Mouse (Mus musculus) heart, embryonic 13.5 days (tissue): ENCODE results near the gene Syne1. TPM values are rescaled to one million over a fixed set of nuclear protein-coding genes. Genes with fewer than 3 reads are reported as not detected.

Source experiments
- ATAC-seq: fragments of 200-750 bp; cut with Nextera tagmentation; 2 replicates; pipeline ENCODE4 v1.8.0; 2017; ENCODE audit warnings: moderate TSS enrichment; ENCODE audit not compliant: insufficient number of reproducible peaks, low FRiP score, low TSS enrichment; ENCODE audit errors: extremely low read depth
- H3K27ac ChIP-seq: fragments of 300-500 bp; sonication (generic); replicated peaks from 2 replicates; pipeline ENCODE4 v1.5.1; 2015; ENCODE audit warnings: moderate library complexity, mild to moderate bottlenecking, inconsistent platforms
- H3K27me3 ChIP-seq: fragments of 300-500 bp; sonication (generic); replicated peaks from 2 replicates; pipeline ENCODE4 v1.6.1; 2015; ENCODE audit warnings: mild to moderate bottlenecking, inconsistent platforms
- H3K36me3 ChIP-seq: fragments of 300-500 bp; sonication (generic); 2 replicates; pipeline ENCODE4 v1.6.1; 2015; ENCODE audit warnings: mild to moderate bottlenecking, inconsistent platforms
- H3K4me1 ChIP-seq: fragments of 300-500 bp; sonication (generic); 2 replicates; pipeline ENCODE4 v1.6.1; 2015; ENCODE audit warnings: inconsistent platforms
- H3K4me2 ChIP-seq: fragments of 300-500 bp; sonication (generic); 2 replicates; pipeline ENCODE4 v1.6.1; 2015; ENCODE audit warnings: inconsistent platforms, mild to moderate bottlenecking, moderate library complexity
- H3K4me3 ChIP-seq: fragments of 300-500 bp; sonication (generic); 2 replicates; pipeline ENCODE4 v1.5.1; 2015; ENCODE audit warnings: moderate library complexity, mild to moderate bottlenecking, inconsistent platforms
- H3K9ac ChIP-seq: fragments of 300-500 bp; sonication (generic); 2 replicates; pipeline ENCODE4 v1.6.1; 2015; ENCODE audit warnings: inconsistent platforms, mild to moderate bottlenecking, moderate library complexity
- H3K9me3 ChIP-seq: fragments of 300-500 bp; sonication (generic); 2 replicates; pipeline ENCODE4 v1.6.1; 2016; ENCODE audit warnings: inconsistent platforms
- WGBS: fragments of 180-500 bp; shearing (Covaris S2); methylation state at CpG from one replicate; pipeline ENCODE4 v1.1.7; 2015; ENCODE audit warnings: mixed read lengths; 5-methylcytosine and 5-hydroxymethylcytosine counted together
- polyA plus RNA-seq: library from polyadenylated mRNA; unstranded; fragments of >200 nt; fragmentation: Nextera tagmentation; extraction: Ambion mirVana; gene quantifications from 2 replicates; pipeline ENCODE4 v1.2.1, GENCODE M21; 2015

Syne1 gene
- polyA plus RNA-seq, 1 experiment from 2014 or later, result 14.6 TPM

- no peaks in the 10 kb centered on the region for H3K9me3 ChIP-seq
- H3K9ac ChIP-seq, result no peak overlapping the region
- WGBS, result 58% methylated on average over 9 of the region's 9 CpGs
- peaks cover 30% of the 10 kb centered on the region for H3K36me3 ChIP-seq
- no peak overlapping the region for H3K4me2 ChIP-seq
- H3K27me3 ChIP-seq, result no peaks in the 10 kb centered on the region
- H3K4me3 ChIP-seq, result no peak overlapping the region
- H3K4me1 ChIP-seq, result peaks cover 22% of the 10 kb centered on the region
- no peak for ATAC-seq
- H3K27ac ChIP-seq, result no peak overlapping the region; the same call in 1 of the 2 replicates
Measured at GRCm38 (mm10) chr10:5177446-5178015, 373.8 kb downstream of the Syne1 start.

DNA sequence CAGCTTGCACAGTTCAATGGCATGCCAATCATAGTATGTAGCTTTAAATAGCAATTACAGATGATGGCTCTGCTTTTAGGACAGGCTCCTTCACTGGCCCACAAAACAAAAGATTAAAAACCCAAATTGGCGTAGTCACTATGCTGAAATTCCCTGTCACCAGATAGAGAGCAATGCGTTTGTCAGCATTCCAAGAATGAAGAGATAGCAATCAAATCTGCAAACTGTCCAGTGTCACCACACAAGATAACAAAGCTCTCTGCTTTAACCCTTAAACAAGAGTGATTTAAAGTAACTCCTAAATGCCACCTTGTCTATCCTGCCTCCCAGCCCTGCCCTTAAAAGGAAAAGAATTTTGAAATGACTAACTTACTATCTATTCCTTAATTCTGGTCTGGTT lies 374.9 kb downstream of the Syne1 start:
- no peaks in the 10 kb centered on the region for H3K27me3 ChIP-seq
- peaks cover 22% of the 10 kb centered on the region for H3K4me1 ChIP-seq
- ATAC-seq, result no peak
- H3K9me3 ChIP-seq, result no peaks in the 10 kb centered on the region
- peak overlapping the region; percentile 65 for H3K27ac ChIP-seq
- no peak overlapping the region for H3K9ac ChIP-seq
- H3K36me3 ChIP-seq, result peaks cover 30% of the 10 kb centered on the region
- H3K4me3 ChIP-seq, result no peak overlapping the region
- peak overlapping the region; percentile 33; the same call in 1 of the 2 replicates for H3K4me2 ChIP-seq
- 13% methylated on average over 2 of the region's 2 CpGs for WGBS

DNA sequence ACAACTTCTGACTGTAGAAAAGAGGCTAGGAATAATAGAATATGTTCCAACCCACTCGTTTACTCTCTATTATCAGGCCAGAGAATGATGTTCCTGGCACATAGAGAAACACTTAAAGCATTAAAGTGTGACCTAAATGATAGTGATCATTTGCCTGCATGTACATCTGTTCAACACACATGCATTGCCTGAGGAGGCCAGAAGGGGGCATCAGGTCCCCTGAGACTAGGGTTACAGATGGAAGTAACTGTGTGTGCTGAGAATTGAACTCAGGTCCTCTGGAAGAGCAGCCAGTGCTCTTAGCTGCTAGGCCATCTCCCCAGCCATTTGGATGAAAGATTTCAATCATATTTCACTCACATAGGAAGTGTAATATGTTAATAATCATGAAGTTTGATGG lies 380.9 kb downstream of the Syne1 start:
- 60% methylated on average over 1 of the region's 1 CpGs for WGBS
- H3K27me3 ChIP-seq, result no peaks in the 10 kb centered on the region
- H3K27ac ChIP-seq, result no peak overlapping the region
- no peaks in the 10 kb centered on the region for H3K9me3 ChIP-seq
- ATAC-seq, result no peak
- no peak overlapping the region for H3K9ac ChIP-seq
- H3K36me3 ChIP-seq, result peaks cover 59% of the 10 kb centered on the region
- H3K4me3 ChIP-seq, result no peak overlapping the region
- H3K4me1 ChIP-seq, result peaks cover 11% of the 10 kb centered on the region
- no peak overlapping the region for H3K4me2 ChIP-seq

DNA sequence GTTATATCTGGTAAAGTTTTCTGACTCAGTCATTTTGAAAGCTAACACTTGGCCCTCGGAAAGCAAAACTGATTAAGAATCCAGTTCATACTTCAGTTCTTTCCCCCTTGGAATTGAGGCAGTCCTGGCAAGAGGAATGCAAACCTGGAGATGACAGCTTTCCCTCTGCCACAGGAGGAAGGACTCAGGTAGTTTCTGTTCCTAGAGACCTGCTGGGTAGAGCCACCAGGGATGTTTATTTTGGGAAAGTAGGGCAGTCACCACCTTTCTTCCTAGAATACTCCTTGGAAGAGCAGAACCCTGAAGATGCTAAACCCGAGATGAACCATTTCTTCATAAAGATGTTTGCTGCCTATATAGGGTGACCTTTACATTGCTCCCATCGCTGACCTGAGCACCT lies 383.8 kb downstream of the Syne1 start:
- Histone ChIP-seq H3K4me2 (no peak overlapping the region), H3K36me3 (peaks cover 55% of the 10 kb centered on the region), H3K4me1 (peaks cover 12% of the 10 kb centered on the region; the same call in 1 of the 2 replicates), H3K4me3 (no peak overlapping the region), H3K27me3 (no peaks in the 10 kb centered on the region), H3K27ac (no peak overlapping the region), H3K9ac (no peak overlapping the region), H3K9me3 (no peaks in the 10 kb centered on the region)
- WGBS, result 51% methylated on average over 3 of the region's 3 CpGs
- no peak for ATAC-seq

DNA sequence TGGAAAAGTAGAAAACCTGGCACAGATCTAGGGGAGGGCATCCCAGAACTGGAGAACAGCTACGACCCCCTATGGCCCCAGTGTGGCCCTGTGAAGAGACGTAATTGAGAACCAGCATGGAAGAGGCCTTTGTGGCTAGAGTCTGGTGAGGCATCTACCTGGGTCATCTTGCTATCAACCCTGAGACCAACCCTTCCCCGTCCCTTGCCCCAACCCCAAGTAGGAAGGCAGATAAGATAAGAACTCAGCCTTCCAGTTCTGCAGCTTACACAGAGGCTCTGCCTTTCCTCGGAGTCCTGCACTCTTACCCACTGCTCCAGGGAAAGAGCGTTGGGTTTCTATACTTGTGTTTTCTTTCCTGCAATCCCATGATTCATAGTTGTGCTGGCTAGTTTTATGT lies 385.8 kb downstream of the Syne1 start:
- no peaks in the 10 kb centered on the region for H3K27me3 ChIP-seq
- no peaks in the 10 kb centered on the region for H3K9me3 ChIP-seq
- ATAC-seq, result no peak
- 37% methylated on average over 5 of the region's 5 CpGs for WGBS
- no peak overlapping the region for H3K4me2 ChIP-seq
- peaks cover 12% of the 10 kb centered on the region; the same call in 1 of the 2 replicates for H3K4me1 ChIP-seq
- H3K9ac ChIP-seq, result no peak overlapping the region
- H3K4me3 ChIP-seq, result no peak overlapping the region
- peaks cover 45% of the 10 kb centered on the region for H3K36me3 ChIP-seq
- H3K27ac ChIP-seq, result no peak overlapping the region

DNA sequence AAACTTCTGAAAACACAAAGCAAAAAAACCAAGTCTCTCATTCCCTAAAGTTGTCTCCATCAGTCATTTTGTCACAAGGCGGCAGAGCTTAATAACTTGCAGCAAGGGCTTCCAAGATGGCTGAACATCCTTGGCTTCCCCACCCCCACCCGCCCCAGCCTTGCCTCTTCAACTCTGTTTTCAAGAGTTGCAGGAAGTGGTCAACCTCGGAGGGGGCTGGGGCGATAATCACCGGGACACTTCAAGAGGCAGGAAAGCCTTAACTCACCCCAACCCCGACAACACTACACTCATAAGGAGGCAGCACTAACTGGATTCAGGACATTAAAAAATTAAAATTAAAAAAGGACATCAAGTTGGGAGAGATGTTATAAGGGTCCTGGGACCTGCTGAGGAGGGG lies 387.5 kb downstream of the Syne1 start:
- Histone ChIP-seq H3K4me2 (no peak overlapping the region), H3K9me3 (no peaks in the 10 kb centered on the region), H3K36me3 (peaks cover 40% of the 10 kb centered on the region), H3K27me3 (no peaks in the 10 kb centered on the region), H3K4me3 (no peak overlapping the region), H3K4me1 (peaks cover 12% of the 10 kb centered on the region; the same call in 1 of the 2 replicates), H3K9ac (no peak overlapping the region), H3K27ac (no peak overlapping the region)
- no peak for ATAC-seq
- WGBS, result 41% methylated on average over 6 of the region's 6 CpGs

- Histone ChIP-seq H3K36me3 (peaks cover 37% of the 10 kb centered on the region), H3K27ac (no peak overlapping the region), H3K4me2 (no peak overlapping the region), H3K9ac (no peak overlapping the region), H3K9me3 (no peaks in the 10 kb centered on the region), H3K4me3 (no peak overlapping the region), H3K4me1 (peaks cover 12% of the 10 kb centered on the region; the same call in 1 of the 2 replicates), H3K27me3 (no peaks in the 10 kb centered on the region)
- ATAC-seq, result no peak
- 71% methylated on average over 3 of the region's 3 CpGs for WGBS
Measured at GRCm38 (mm10) chr10:5163286-5163685, 388.0 kb downstream of the Syne1 start.

DNA sequence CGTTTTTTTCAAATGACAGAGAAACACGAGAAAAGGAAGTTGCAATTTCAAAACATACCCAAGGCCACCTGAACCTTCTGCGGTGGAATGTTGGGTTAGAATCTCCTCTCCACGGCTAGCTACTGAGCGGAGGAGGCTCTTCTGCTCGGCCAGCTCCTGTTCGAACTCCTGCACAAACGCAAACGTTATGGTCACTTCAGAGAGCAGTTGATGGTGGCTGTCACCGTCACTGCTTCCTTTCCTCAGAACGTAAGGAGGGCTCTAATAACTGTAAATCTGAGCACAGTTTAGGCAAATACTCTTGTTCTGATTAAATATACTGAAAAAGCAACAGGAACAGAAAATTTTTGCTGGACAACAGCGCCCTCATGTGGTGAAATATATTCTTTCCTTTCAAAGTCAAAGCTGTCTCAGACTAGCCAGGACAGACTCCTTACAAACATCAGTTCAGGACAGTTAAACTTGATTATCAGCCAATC lies 389.8 kb downstream of the Syne1 start:
- H3K9me3 ChIP-seq, result no peaks in the 10 kb centered on the region
- peaks cover 31% of the 10 kb centered on the region for H3K36me3 ChIP-seq
- no peak overlapping the region for H3K4me3 ChIP-seq
- 58% methylated on average over 12 of the region's 12 CpGs for WGBS
- ATAC-seq, result no peak
- H3K4me1 ChIP-seq, result 0 out of 2 replicates have a peak, but pooled peaks cover 8% of the 10 kb centered on the region
- no peak overlapping the region for H3K27ac ChIP-seq
- no peak overlapping the region for H3K9ac ChIP-seq
- no peak overlapping the region for H3K4me2 ChIP-seq
- no peaks in the 10 kb centered on the region for H3K27me3 ChIP-seq

GRCm38 (mm10) chr10:5159679-5160078 lies 391.6 kb downstream of the Syne1 start:
- 63% methylated on average over 8 of the region's 8 CpGs for WGBS
- H3K36me3 ChIP-seq, result peaks cover 36% of the 10 kb centered on the region
- H3K27ac ChIP-seq, result no peak overlapping the region
- no peak for ATAC-seq
- no peaks in the 10 kb centered on the region for H3K9me3 ChIP-seq
- no peak overlapping the region for H3K4me2 ChIP-seq
- no peak overlapping the region for H3K4me3 ChIP-seq
- H3K27me3 ChIP-seq, result no peaks in the 10 kb centered on the region
- no peak overlapping the region for H3K9ac ChIP-seq
- no peaks in the 10 kb centered on the region for H3K4me1 ChIP-seq

DNA sequence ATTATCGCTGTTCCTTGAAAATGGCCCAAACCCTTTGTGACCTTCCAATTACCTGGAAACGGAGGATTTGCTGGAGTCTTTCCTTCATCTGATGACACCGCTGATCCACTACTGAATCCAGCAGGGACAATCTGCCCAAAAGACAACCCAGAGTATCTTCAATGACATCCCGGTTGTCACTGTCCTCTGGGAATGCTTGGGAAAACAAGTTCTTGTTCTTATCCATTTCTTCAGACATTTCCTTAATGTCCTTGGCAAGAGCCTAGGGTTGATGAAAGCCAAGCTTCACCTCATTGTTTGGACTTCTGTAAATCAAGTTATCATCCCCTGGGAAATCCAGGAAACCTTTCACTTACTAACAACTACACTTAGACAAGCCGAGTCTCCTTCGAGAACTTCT lies 398.2 kb downstream of the Syne1 start:
- H3K4me2 ChIP-seq, result no peak overlapping the region
- WGBS, result 70% methylated on average over 6 of the region's 6 CpGs
- H3K36me3 ChIP-seq, result peaks cover 51% of the 10 kb centered on the region
- no peak overlapping the region for H3K4me3 ChIP-seq
- H3K9ac ChIP-seq, result no peak overlapping the region
- no peak overlapping the region for H3K27ac ChIP-seq
- no peaks in the 10 kb centered on the region for H3K27me3 ChIP-seq
- H3K4me1 ChIP-seq, result no peaks in the 10 kb centered on the region
- ATAC-seq, result no peak
- no peaks in the 10 kb centered on the region for H3K9me3 ChIP-seq

- ATAC-seq, result no peak
- no peaks in the 10 kb centered on the region for H3K27me3 ChIP-seq
- H3K36me3 ChIP-seq, result peaks cover 86% of the 10 kb centered on the region
- H3K9me3 ChIP-seq, result no peaks in the 10 kb centered on the region
- 86% methylated on average over 5 of the region's 5 CpGs for WGBS
- H3K9ac ChIP-seq, result no peak overlapping the region
- H3K4me3 ChIP-seq, result no peak overlapping the region
- H3K27ac ChIP-seq, result no peak overlapping the region
- H3K4me1 ChIP-seq, result no peaks in the 10 kb centered on the region
- H3K4me2 ChIP-seq, result no peak overlapping the region
Measured at GRCm38 (mm10) chr10:5141471-5141870, 409.8 kb downstream of the Syne1 start.

DNA sequence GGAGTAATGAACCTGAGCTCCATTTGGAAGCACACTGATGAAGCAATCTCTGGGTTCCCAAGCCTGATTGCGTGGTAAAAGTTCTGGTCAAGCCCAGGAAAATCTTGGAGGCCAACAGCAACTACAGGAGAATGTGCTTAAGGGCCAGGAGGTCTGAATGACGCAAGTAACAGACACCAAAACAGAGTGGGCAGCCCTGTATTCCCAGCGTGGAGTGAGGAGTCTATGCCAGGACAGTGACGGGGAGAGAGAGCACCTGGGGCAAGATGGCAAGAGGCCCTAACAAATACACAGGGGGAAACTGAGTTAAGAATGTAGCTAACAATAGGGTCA lies 411.4 kb downstream of the Syne1 start:
- WGBS, result 78% methylated on average over 4 of the region's 4 CpGs
- Histone ChIP-seq H3K27ac (no peak overlapping the region), H3K36me3 (peaks cover 74% of the 10 kb centered on the region), H3K4me3 (no peak overlapping the region), H3K4me1 (no peaks in the 10 kb centered on the region), H3K9me3 (no peaks in the 10 kb centered on the region), H3K27me3 (no peaks in the 10 kb centered on the region), H3K4me2 (no peak overlapping the region), H3K9ac (no peak overlapping the region)
- no peak for ATAC-seq
